Mouse (Mus musculus) testis, postnatal 14 days (tissue): Measurements from ENCODE around the gene Fam129c.

Experiments
- DNase-seq: peaks from one replicate; pipeline ENCODE4 v3.0.0; 2021; ENCODE audit warnings: low spot score

The Fam129c gene

GRCm38 (mm10) chr8:71574426-71574825 lies 23.0 kb upstream of the Fam129c start:
- no peak for DNase-seq

DNA sequence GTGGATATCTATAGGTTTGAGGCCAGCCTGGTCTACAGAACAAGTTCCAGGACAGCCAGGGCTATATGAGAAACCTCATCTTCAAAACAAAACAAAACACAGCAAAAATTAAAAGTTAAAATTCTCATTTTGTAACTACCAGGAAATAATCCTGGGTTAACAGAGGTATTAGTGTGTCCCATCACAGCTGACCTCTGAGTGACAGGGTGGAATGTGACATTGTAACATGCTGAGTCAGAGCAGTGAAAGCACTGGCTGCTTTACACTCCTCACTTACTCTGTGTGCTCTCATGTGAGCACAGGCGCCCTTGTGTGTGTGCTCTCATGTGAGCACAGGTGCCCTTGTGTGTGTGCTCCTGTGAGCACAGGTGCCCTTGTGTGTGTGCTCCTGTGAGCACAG lies 22.4 kb upstream of the Fam129c start:
- no peak for DNase-seq

DNA sequence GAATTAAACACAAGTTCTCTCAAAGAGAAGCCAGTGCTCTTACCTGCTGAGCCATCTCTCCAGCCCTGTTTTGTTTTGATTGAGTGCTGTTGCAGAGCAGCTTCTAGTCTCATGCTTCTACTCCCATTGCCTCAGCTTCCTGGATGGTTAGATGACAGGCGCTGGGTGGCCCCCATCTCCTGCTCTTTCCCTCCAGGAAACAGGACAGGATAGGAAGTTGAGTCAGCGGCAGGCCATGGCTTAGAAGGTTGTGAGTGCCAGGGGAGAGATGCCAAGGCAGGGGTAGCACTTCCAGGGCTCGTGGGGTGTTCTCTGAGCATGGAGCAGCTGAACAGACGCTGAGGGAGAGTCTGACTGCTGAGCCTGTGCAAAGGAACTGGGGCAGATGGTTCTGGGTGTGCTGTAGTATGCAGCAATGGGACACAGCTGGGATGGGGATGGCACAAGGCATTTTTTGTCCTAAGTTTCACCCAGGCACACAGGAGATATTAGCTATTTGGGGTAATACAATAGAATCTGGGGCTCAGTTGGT lies 19.5 kb upstream of the Fam129c start:
- no peak for DNase-seq

- no peak for DNase-seq
These were observed 18.4 kb upstream of the Fam129c start for GRCm38 (mm10) chr8:71579009-71579408.

DNA sequence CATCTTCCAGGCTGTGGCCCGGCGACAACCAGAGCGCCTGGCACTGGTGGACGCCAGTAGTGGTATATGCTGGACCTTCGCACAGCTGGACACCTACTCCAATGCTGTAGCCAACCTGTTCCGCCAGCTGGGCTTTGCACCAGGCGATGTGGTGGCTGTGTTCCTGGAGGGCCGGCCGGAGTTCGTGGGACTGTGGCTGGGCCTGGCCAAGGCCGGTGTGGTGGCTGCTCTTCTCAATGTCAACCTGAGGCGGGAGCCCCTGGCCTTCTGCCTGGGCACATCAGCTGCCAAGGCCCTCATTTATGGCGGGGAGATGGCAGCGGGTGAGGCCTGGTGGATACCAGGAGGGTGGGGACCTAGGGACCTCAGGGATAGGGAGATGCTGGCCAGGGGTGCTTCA lies 18.0 kb upstream of the Fam129c start:
- DNase-seq = no peak

- no peak for DNase-seq
These were observed 17.2 kb upstream of the Fam129c start for GRCm38 (mm10) chr8:71580201-71580600.

- no peak for DNase-seq
These were observed 10.6 kb upstream of the Fam129c start for GRCm38 (mm10) chr8:71586891-71587290.

DNA sequence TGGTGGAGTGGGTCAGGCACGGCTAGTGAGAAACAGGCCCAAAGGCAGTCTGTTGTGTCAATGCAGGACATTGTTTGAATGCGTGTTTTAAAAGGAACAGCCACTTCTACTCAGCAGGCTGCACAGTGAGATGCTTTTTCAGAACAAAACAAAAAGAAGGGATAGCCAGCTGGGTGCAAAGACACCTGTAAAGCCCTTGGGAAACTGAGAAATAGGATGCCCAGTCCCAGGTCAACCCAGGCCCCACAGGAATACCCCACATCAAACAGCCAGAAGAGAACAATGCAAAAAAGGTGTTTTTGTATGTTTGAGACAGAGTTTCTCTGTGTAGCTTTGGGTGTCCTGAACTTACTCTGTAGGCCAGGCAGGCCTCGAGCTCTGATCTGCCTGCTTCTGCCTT lies 8.7 kb upstream of the Fam129c start:
- DNase-seq = no peak

- no peak for DNase-seq
These were observed 6.4 kb upstream of the Fam129c start for GRCm38 (mm10) chr8:71591017-71591416.

DNA sequence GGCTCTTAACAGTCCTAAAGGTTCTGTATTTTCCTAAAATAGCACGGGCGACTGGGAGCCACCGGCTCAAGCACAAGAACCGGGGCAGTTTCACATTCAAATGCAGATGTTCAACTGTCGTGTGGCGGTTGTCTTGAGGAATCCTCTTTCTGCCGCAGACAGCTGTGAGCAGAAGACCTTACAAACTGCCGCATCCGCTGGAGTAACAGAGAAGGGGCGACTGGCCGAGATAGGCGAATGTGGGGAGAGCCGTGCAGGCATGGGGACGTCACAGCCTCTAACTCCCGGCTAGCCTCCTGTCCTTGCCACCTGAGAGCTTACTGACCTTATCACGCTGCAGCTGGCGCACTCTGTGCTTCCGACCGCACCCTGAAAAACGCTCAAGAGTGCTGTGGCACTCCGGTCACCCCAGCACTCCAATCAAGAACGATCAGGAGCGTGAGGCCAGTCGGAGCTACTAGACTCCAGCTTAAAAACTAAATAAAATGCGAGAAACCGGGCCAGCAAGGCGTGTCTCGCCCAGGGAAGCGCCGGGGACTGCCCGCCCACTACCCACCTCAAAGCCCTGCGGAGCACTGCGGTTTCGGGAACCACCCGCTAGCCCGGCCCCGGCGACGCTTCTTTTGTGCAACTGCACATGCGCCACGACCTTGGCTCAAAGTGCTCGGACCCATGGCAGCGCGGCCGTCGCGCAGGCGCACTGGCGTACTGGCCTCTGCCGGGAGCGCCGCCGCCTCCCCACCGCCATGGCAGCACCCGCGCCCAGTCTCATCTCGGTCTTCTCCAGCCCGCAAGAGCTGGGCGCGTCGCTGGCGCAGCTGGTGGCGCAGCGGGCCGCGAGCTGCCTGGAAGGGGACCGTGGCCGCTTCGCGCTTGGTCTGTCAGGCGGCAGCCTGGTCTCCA lies 5.7 kb upstream of the Fam129c start, which contains the start of gene Pgls:
TSS of gene Pgls (plus strand) at position 706 of the 903 bp plus-strand sequence.
- peak; percentile 93 for DNase-seq

DNA sequence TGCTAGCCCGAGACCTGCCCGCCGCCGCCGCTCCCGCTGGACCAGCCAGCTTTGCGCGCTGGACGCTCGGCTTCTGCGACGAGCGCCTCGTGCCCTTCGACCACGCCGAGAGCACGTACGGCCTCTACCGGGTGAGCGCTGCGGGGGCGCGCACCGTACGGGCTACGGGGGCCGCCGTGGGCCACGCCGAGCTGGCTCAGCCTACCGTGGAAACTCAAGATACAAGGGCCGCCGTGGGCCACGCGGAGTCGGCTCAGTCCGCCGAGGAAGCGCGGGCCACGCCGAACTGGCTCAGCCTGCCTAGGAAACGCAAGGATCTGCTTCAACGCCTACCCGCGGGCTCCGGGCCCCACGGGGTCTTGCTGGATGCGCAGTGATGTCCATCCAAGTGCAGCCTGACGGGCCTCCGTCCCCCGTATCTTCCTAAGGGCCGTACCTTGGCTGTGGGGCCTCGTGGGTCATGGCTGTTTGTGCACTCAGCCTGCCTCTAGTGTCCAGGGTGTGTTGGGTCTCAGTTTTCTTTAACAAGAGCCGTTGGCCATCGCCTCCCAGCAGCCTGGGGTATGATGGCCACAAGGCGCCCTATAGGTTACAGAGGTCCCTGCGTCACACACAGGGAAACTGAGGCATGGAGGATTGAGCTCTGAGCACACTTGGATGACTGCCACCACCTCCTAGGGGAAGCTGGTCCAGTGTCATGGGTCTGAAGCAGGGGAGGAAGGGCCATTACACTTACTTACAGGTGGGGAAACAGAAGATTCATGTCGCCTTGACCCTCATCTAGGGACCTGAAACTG lies 4.9 kb upstream of the Fam129c start:
- DNase-seq = peak; percentile 83

DNA sequence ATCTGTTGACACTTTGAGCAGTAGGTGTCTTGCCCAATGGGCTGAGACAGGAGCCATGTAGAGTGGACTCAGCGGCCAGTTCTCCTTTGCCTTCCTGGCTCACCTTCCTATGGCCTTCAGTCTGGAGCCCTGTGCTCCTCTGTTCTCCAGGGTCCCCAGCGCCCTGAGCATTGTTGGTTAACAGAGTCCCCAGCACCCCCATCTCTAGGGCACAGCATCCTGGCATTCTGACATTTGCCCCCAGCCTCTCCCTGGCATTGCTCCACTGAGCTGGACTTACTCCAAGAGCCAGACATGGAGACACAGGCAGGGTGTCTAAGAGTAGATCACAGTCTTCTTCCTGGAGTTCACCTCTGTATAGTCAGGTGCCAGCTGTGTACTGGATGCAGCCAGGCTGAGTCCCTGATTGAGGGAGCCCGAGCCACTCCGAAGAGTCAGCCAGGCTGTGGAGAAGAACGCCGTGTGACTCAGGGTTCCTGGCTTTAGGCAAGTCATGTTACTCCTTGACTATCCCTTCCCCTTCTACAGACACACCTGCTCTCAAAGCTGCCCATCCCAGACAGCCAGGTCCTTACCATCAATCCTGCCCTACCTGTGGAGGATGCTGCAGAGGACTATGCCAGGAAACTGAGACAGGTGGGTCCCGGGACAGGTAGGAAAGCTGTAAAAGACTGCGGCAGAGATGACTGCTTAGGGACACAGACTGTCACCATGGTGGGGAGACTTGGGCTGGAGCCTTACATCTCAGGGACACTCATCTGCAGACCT lies 3.7 kb upstream of the Fam129c start:
- no peak for DNase-seq

DNA sequence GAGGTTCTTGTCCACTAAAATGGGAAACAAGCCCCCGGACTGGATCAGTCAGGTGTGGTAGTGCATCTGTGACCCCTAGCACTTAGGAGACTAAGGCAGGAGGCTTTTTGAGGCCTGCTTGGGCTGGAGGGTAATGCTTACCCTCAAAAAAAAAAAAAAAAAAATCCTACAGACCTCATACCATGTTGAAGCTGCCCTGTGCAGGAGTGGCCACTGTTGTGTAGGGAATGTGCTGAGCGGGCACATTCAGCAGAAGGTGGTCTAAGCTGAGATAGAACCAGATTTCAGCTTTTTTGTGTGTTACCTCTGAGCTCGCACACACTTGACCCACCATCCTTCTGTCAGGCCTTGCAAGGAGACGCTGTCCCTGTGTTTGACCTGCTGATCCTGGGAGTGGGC lies 3.1 kb upstream of the Fam129c start:
- DNase-seq = no peak

- DNase-seq = peak; percentile 82
These were observed 1.6 kb upstream of the Fam129c start for GRCm38 (mm10) chr8:71595862-71596261.

DNA sequence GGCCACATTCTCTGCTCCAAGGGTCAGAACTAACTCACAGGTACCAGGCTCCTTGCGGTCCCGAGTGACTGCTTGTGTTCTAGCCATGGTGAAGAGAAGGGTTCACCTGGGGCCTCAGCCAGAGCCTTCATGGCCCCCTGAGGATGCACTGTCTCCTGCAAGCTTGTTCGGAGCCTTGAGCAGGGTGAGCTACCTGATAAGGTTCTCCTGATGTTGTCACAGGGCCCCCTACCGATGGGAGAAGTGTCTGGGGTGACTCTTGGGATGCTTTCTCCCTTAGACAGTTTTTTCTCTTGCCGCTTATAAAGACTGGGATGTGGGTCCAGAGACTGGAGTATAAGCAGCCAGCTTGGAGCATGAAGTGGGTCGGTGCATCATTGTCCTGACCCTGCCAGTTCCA lies 1.1 kb upstream of the Fam129c start:
- DNase-seq = no peak

DNA sequence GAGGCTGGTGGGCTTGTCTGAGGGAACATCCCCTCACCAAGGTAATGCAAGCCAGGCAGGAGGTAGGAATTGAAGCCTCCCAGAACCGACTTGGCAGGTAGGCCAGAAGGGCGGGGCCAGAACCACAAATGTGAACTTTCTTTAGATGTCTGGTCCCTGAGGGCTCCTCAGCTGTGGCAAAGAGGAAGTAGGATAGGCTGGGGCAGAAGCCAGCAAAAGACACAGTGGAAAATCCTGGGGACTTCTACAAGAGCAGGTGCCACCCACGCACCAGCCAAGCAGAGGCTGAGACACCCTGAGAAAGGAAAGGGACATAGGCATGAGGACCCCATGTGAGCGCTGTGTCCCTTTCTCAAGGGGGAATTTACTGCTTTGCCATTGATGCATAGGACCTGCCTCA lies 650 bp upstream of the Fam129c start:
- no peak for DNase-seq

GRCm38 (mm10) chr8:71598375-71598774 lies 927 bp downstream of the Fam129c start:
- no peak for DNase-seq

DNA sequence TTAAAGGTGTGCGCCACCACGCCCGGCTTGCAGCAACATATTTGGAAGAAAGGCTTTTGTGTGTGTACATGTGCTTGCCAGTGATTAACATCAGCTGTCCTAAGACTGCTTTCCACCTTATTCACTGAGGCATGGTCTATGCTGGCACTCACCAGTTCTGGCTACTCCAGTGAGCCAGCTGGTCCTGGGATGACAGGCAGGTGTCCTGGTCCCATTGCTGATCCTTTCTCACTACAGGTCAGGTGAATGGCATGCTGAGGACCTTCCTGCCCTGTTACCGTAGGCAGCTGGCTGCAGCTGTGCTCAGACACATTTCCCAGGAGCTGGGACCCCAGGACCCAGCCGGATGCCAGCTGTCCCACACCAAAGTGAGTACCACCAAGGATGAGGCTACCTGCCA lies 1.4 kb downstream of the Fam129c start:
- DNase-seq = no peak

DNA sequence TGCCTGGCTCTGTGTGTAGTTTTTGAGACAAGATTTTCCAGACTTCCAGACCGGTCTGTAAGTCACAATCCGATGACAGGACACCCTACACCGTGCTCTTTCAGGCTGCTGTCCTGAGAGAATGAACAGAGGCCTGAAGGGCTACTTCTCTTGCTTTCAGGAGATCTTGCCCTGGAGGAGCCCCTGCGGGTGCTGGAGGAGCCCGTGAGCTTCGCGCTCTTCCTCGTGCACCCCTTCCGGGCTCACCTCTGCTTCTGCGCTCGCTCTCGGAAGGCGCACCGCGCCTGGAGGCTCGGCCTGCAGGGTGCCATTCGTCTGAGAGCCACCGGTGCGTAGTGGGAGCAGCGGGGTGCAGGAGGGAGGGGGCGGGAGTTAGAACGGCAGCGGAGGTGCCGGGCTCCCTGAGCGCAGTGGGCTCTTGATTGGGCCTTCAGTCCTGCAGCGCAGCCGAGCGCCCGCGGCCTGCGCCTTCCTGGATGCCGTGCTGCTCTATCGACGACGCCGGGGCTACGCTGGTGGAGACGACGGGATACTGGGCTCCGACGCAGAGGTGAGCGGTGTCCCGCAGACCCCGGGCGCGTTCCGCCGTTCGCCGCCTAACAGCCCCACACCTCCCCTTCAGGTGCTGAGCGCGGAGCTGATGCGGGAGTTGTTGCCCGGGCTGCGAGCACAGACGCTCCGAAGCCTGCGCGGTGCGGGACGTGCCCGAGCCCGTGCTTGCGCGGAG lies 4.7 kb downstream of the Fam129c start:
- no peak for DNase-seq

- peak; percentile 89 for DNase-seq
These were observed 5.4 kb downstream of the Fam129c start for GRCm38 (mm10) chr8:71602666-71603334.

- DNase-seq = no peak
These were observed 6.6 kb downstream of the Fam129c start for GRCm38 (mm10) chr8:71604021-71604420.
